Comparison of ENCODE assay signal across 8 mouse cellular contexts in the genomic region with DNA sequence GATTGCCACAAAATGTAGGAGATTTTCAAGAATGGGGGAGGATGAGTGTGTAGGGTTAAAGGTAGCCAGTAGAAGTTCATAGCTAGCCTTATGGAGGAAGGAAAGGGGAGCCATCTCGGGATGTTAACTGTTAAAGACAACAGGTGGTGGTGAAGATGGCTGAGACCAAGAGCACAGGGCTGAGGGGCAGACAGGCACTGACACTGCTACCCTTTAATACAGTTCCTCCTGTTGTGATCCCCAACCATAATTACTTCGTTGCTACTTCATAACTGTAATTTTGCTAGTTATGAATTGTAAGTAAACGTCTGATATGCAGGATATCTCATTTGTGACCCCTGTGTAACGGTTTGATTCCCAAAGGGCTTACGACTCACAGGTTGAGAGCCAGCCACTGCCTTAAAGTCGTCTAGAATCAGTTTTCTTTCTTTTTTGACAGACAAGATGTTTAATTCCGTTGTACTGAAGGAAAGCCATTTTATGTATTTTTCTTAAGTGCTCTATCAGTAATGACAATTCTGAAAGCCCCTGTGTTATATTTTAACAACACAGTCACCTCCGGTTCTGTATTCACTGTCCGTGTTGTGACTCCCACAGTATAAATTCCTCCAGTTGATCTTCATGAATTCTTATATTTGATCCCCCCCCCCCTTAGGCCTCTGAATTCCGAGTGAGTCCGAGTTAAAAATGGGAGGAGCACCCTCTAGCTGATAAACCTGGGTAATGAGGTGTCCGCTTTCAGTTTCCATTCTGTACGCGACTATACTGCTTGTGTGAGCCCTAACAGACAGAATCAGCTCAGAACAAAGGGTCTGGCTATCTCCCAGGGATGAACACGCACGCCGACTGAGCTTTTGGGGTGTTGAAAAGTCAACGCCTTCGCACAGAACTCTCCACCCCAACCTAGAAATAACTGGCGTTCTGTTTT. TPM values are rescaled to one million over a fixed set of nuclear protein-coding genes. Genes with fewer than 3 reads are reported as not detected.
DNase-seq lines count a peak whose midpoint lies in the region; ATAC-seq lines count a peak whose summit lies in the region.

No protein-coding gene starts in this region.

- no peaks in the 10 kb centered on the region for H3K9me3 ChIP-seq in kidney, embryonic 14.5 days (ENCODE audit: control insufficient read depth, low read length)
- no peaks in the 10 kb centered on the region for H3K9me3 ChIP-seq in forebrain, embryonic 14.5 days (replicated peaks; ENCODE audit: control insufficient read depth, low read length)
- H3K9me3 ChIP-seq in liver, embryonic 16.5 days (replicated peaks; ENCODE audit: control insufficient read depth, low read length) = no peaks in the 10 kb centered on the region
- no peaks in the 10 kb centered on the region for H3K9me3 ChIP-seq in stomach, embryonic 16.5 days (replicated peaks; ENCODE audit: control insufficient read depth, low read length)

- H3K27ac ChIP-seq in kidney, embryonic 14.5 days (ENCODE audit: low read depth, low read length) = peak overlapping the region; percentile 99
- H3K27ac ChIP-seq in forebrain, embryonic 14.5 days (ENCODE audit: low read depth, low read length) = peak overlapping the region; percentile 99
- H3K27ac ChIP-seq in liver, embryonic 16.5 days (ENCODE audit: low read length) = peak overlapping the region; percentile 98
- H3K27ac ChIP-seq in stomach, embryonic 16.5 days (ENCODE audit: low read length) = peak overlapping the region; percentile 99

- DNase-seq in kidney, postnatal 10 days = no peak
- DNase-seq in T-cell, adult 2 months (ENCODE audit: low spot score) = peak; percentile 45
- DNase-seq in forebrain, embryonic 14.5 days (ENCODE audit: low spot score) = peak; percentile 75
- no peak for DNase-seq in yolk sac, embryonic 10.5 days (ENCODE audit: low spot score)
- no peak for DNase-seq in spleen, adult 12 weeks (ENCODE audit: low spot score)

- peak overlapping the region; percentile 89 for H3K9ac ChIP-seq in kidney, embryonic 14.5 days (ENCODE audit: low read depth, low read length)
- H3K9ac ChIP-seq in forebrain, embryonic 14.5 days (ENCODE audit: low read length) = peak overlapping the region; percentile 84
- H3K9ac ChIP-seq in liver, embryonic 16.5 days (ENCODE audit: low read depth, low read length) = peak overlapping the region; percentile 86
- H3K9ac ChIP-seq in stomach, embryonic 16.5 days (ENCODE audit: low read length) = peak overlapping the region; percentile 87

- peaks cover 28% of the 10 kb centered on the region for H3K36me3 ChIP-seq in kidney, embryonic 14.5 days (ENCODE audit: control insufficient read depth, insufficient read depth, low read length)
- peaks cover 26% of the 10 kb centered on the region for H3K36me3 ChIP-seq in forebrain, embryonic 14.5 days (ENCODE audit: control insufficient read depth, insufficient read depth, low read length)
- peaks cover 22% of the 10 kb centered on the region for H3K36me3 ChIP-seq in liver, embryonic 16.5 days (ENCODE audit: control insufficient read depth, insufficient read depth)
- H3K36me3 ChIP-seq in stomach, embryonic 16.5 days (ENCODE audit: control insufficient read depth, insufficient read depth, low read length) = peaks cover 16% of the 10 kb centered on the region; the same call in 1 of the 2 replicates

- 17% methylated on average over 20 of the region's 20 CpGs for WGBS in kidney, embryonic 14.5 days
- 23% methylated on average over 20 of the region's 20 CpGs for WGBS in forebrain, embryonic 14.5 days
- WGBS in liver, embryonic 16.5 days (ENCODE audit: insufficient replicate concordance) = 9% methylated on average over 20 of the region's 20 CpGs
- 11% methylated on average over 20 of the region's 20 CpGs for WGBS in stomach, embryonic 16.5 days

- ATAC-seq in kidney, embryonic 14.5 days (ENCODE audit: low FRiP score, low TSS enrichment) = peak; percentile 53
- ATAC-seq in forebrain, embryonic 14.5 days = peak; percentile 35
- peak; percentile 55 for ATAC-seq in liver, embryonic 16.5 days (ENCODE audit: low read depth)
- ATAC-seq in stomach, embryonic 16.5 days (ENCODE audit: insufficient read depth, low FRiP score) = peak; percentile 38

- peaks cover 12% of the 10 kb centered on the region for H3K4me1 ChIP-seq in kidney, embryonic 14.5 days (ENCODE audit: control insufficient read depth, insufficient read depth, low read length)
- peaks cover 15% of the 10 kb centered on the region for H3K4me1 ChIP-seq in forebrain, embryonic 14.5 days (ENCODE audit: control insufficient read depth, insufficient read depth, low read length)
- peaks cover 33% of the 10 kb centered on the region for H3K4me1 ChIP-seq in liver, embryonic 16.5 days (ENCODE audit: control insufficient read depth, low read depth, low read length)
- H3K4me1 ChIP-seq in stomach, embryonic 16.5 days (ENCODE audit: control insufficient read depth, insufficient read depth, low read length) = peaks cover 18% of the 10 kb centered on the region

- peak overlapping the region; percentile 93 for H3K4me2 ChIP-seq in kidney, embryonic 14.5 days (replicated peaks; ENCODE audit: low read depth, low read length)
- peak overlapping the region; percentile 90 for H3K4me2 ChIP-seq in forebrain, embryonic 14.5 days (ENCODE audit: low read length)
- peak overlapping the region; percentile 98 for H3K4me2 ChIP-seq in liver, embryonic 16.5 days (ENCODE audit: low read depth, low read length)
- H3K4me2 ChIP-seq in stomach, embryonic 16.5 days (ENCODE audit: low read depth, low read length) = peak overlapping the region; percentile 86

- peak overlapping the region; percentile 95 for H3K4me3 ChIP-seq in kidney, embryonic 14.5 days (ENCODE audit: low read length)
- H3K4me3 ChIP-seq in forebrain, embryonic 14.5 days (ENCODE audit: low read depth, low read length) = peak overlapping the region; percentile 96
- H3K4me3 ChIP-seq in liver, embryonic 16.5 days (ENCODE audit: low read depth, low read length) = peak overlapping the region; percentile 84
- H3K4me3 ChIP-seq in stomach, embryonic 16.5 days (replicated peaks; ENCODE audit: low read length) = peak overlapping the region; percentile 76

- no peaks in the 10 kb centered on the region for H3K27me3 ChIP-seq in kidney, embryonic 14.5 days (ENCODE audit: control insufficient read depth, insufficient read depth, low read length)
- no peaks in the 10 kb centered on the region for H3K27me3 ChIP-seq in forebrain, embryonic 14.5 days (replicated peaks; ENCODE audit: control insufficient read depth, insufficient read depth, low read length)
- no peaks in the 10 kb centered on the region for H3K27me3 ChIP-seq in liver, embryonic 16.5 days (ENCODE audit: control insufficient read depth, insufficient read depth, low read depth, low read length)
- no peaks in the 10 kb centered on the region for H3K27me3 ChIP-seq in stomach, embryonic 16.5 days (ENCODE audit: control insufficient read depth, insufficient read depth, low read length)

RNA-seq across cellular contexts. Expression of gene Syvn1, which starts 0.7 kb away (rescaled TPM):
- 23.5 and 32.8 TPM in 2 replicates for polyA plus RNA-seq in kidney, embryonic 14.5 days (2014; fragmentation: Nextera tagmentation; extraction: Ambion mirVana)
- polyA plus RNA-seq in forebrain, embryonic 14.5 days (2014; fragmentation: Nextera tagmentation; extraction: Ambion mirVana) = 17.6 and 20.2 TPM in 2 replicates
- 14.4 and 19.0 TPM in 2 replicates for polyA plus RNA-seq in liver, embryonic 16.5 days (2015; fragmentation: Nextera tagmentation; extraction: Ambion mirVana)
- polyA plus RNA-seq in stomach, embryonic 16.5 days (2015; fragmentation: Nextera tagmentation; extraction: Ambion mirVana) = 27.5 and 29.2 TPM in 2 replicates

RNA-seq across cellular contexts. Expression of gene Mrpl49, which starts 12.0 kb away (rescaled TPM):
- polyA plus RNA-seq in kidney, embryonic 14.5 days (2014; fragmentation: Nextera tagmentation; extraction: Ambion mirVana) = 77.3 and 89.5 TPM in 2 replicates
- 82.8 and 85.5 TPM in 2 replicates for polyA plus RNA-seq in forebrain, embryonic 14.5 days (2014; fragmentation: Nextera tagmentation; extraction: Ambion mirVana)
- polyA plus RNA-seq in liver, embryonic 16.5 days (2015; fragmentation: Nextera tagmentation; extraction: Ambion mirVana) = 37.4 and 38.5 TPM in 2 replicates
- polyA plus RNA-seq in stomach, embryonic 16.5 days (2015; fragmentation: Nextera tagmentation; extraction: Ambion mirVana) = 63.2 and 65.9 TPM in 2 replicates

RNA-seq across cellular contexts. Expression of gene Fau, which starts 12.0 kb away (rescaled TPM):
- polyA plus RNA-seq in kidney, embryonic 14.5 days (2014; fragmentation: Nextera tagmentation; extraction: Ambion mirVana) = 839 and 1,033 TPM in 2 replicates
- 626 and 785 TPM in 2 replicates for polyA plus RNA-seq in forebrain, embryonic 14.5 days (2014; fragmentation: Nextera tagmentation; extraction: Ambion mirVana)
- polyA plus RNA-seq in liver, embryonic 16.5 days (2015; fragmentation: Nextera tagmentation; extraction: Ambion mirVana) = 440 and 454 TPM in 2 replicates
- 635 and 729 TPM in 2 replicates for polyA plus RNA-seq in stomach, embryonic 16.5 days (2015; fragmentation: Nextera tagmentation; extraction: Ambion mirVana)

RNA-seq across cellular contexts. Expression of gene Znhit2, which starts 15.4 kb away (rescaled TPM):
- 38.6 and 44.4 TPM in 2 replicates for polyA plus RNA-seq in kidney, embryonic 14.5 days (2014; fragmentation: Nextera tagmentation; extraction: Ambion mirVana)
- 38.2 and 40.5 TPM in 2 replicates for polyA plus RNA-seq in forebrain, embryonic 14.5 days (2014; fragmentation: Nextera tagmentation; extraction: Ambion mirVana)
- 15.3 and 17.7 TPM in 2 replicates for polyA plus RNA-seq in liver, embryonic 16.5 days (2015; fragmentation: Nextera tagmentation; extraction: Ambion mirVana)
- 25.0 and 26.0 TPM in 2 replicates for polyA plus RNA-seq in stomach, embryonic 16.5 days (2015; fragmentation: Nextera tagmentation; extraction: Ambion mirVana)

RNA-seq across cellular contexts. Expression of gene Tm7sf2, which starts 22.5 kb away (rescaled TPM):
- polyA plus RNA-seq in kidney, embryonic 14.5 days (2014; fragmentation: Nextera tagmentation; extraction: Ambion mirVana) = 22.1 and 24.6 TPM in 2 replicates
- 32.6 and 35.6 TPM in 2 replicates for polyA plus RNA-seq in forebrain, embryonic 14.5 days (2014; fragmentation: Nextera tagmentation; extraction: Ambion mirVana)
- polyA plus RNA-seq in liver, embryonic 16.5 days (2015; fragmentation: Nextera tagmentation; extraction: Ambion mirVana) = 48.0 and 53.7 TPM in 2 replicates
- 25.5 and 29.1 TPM in 2 replicates for polyA plus RNA-seq in stomach, embryonic 16.5 days (2015; fragmentation: Nextera tagmentation; extraction: Ambion mirVana)

Comparison
In these comparisons a context has a peak if more than half of its experiments do, and no peak if none do; other contexts are left out.
1. DNase-seq: peak in T-cell, adult 2 months (single experiment) and forebrain, embryonic 14.5 days (single experiment); none in kidney, postnatal 10 days (single experiment), yolk sac, embryonic 10.5 days (single experiment) and spleen, adult 12 weeks (single experiment).
2. Peak in every context shown above with its lines, with median percentiles within 50 percentile points of each other: ATAC-seq, H3K27ac ChIP-seq, H3K4me2 ChIP-seq, H3K4me3 ChIP-seq and H3K9ac ChIP-seq.